Mouse (Mus musculus) limb, embryonic 11.5 days (tissue): ENCODE data around the gene Plod3. TPM values are rescaled to one million over a fixed set of nuclear protein-coding genes. Genes with fewer than 3 reads are reported as not detected.

Source experiments
- ATAC-seq: fragments of 200-750 bp; cut with Nextera tagmentation; 2 replicates; pipeline ENCODE4 v1.8.0; 2017; ENCODE audit warnings: low read depth; ENCODE audit not compliant: insufficient number of reproducible peaks, low FRiP score, low TSS enrichment
- DNase-seq: peaks from one replicate; pipeline ENCODE4 v3.0.0-alpha.2; 2015; ENCODE audit warnings: low spot score
- H3K27ac ChIP-seq: fragments of 300-500 bp; sonication (generic); replicated peaks from 2 replicates; pipeline ENCODE4 v1.5.1; 2014; ENCODE audit warnings: low read depth, mild to moderate bottlenecking, low read length
- H3K27me3 ChIP-seq: fragments of 300-500 bp; sonication (generic); 2 replicates; pipeline ENCODE4 v1.6.1; 2014; ENCODE audit warnings: mild to moderate bottlenecking, low read length, mixed read lengths; ENCODE audit not compliant: control insufficient read depth, insufficient read depth
- H3K36me3 ChIP-seq: fragments of 300-500 bp; sonication (generic); 2 replicates; pipeline ENCODE4 v1.6.1; 2014; ENCODE audit warnings: mild to moderate bottlenecking, low read length, moderate library complexity, mixed read lengths; ENCODE audit not compliant: control insufficient read depth, insufficient read depth
- H3K4me1 ChIP-seq: fragments of 300-500 bp; sonication (generic); 2 replicates; pipeline ENCODE4 v1.6.1; 2014; ENCODE audit warnings: low read length, mixed read lengths; ENCODE audit not compliant: control insufficient read depth, insufficient read depth
- H3K4me2 ChIP-seq: fragments of 300-500 bp; sonication (generic); 2 replicates; pipeline ENCODE4 v1.6.1; 2014; ENCODE audit warnings: low read depth, mild to moderate bottlenecking, moderate library complexity; ENCODE audit not compliant: severe bottlenecking
- H3K4me3 ChIP-seq: fragments of 300-500 bp; sonication (generic); 2 replicates; pipeline ENCODE4 v1.5.1; 2014; ENCODE audit warnings: low read depth, low read length
- H3K9ac ChIP-seq: fragments of 300-500 bp; sonication (generic); 2 replicates; pipeline ENCODE4 v1.6.1; 2014; ENCODE audit warnings: mild to moderate bottlenecking, low read length
- H3K9me3 ChIP-seq: fragments of 300-500 bp; sonication (generic); 2 replicates; pipeline ENCODE4 v1.6.1; 2016; ENCODE audit warnings: low read length; ENCODE audit not compliant: control insufficient read depth
- WGBS: fragments of 180-500 bp; shearing (Covaris S2); extraction: QIAGEN DNeasy Blood & Tissue Kit; methylation state at CpG from one replicate; pipeline ENCODE4 v1.1.7; 2014; 5-methylcytosine and 5-hydroxymethylcytosine counted together
- polyA plus RNA-seq: library from polyadenylated mRNA; unstranded; fragments of >200 nt; fragmentation: Nextera tagmentation; extraction: Ambion mirVana; gene quantifications from 2 replicates; pipeline ENCODE4 v1.2.1, GENCODE M21; 2014

Plod3 gene
- polyA plus RNA-seq, 1 experiment from 2014 or later: 26.4 TPM

DNA sequence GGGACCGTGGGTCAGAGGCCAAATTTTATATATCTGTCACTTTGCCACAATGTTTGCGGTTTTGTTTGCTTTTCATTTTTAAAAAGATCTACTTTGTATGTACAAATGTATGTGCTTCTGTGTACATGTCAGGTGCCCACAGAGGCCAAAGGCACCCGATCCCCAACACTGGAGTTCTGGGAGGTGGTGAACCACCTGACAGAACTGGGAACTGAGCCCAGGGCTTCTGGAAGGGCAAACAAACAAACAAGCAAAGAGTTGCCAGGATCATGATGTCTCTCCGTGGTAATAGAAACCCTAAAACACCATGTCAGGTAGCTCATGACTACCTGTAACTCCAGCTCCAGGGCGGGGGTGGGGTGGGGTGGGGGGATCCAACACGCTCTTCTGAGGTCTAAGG, 26.8 kb upstream of the Plod3 start:
- 91% methylated on average over 6 of the region's 6 CpGs for WGBS
- DNase-seq (no peak), ATAC-seq (no peak)
- H3K27ac ChIP-seq: no peak overlapping the region
- H3K9me3 ChIP-seq: no peaks in the 10 kb centered on the region
- H3K27me3 ChIP-seq: no peaks in the 10 kb centered on the region
- no peak overlapping the region for H3K4me3 ChIP-seq
- no peak overlapping the region for H3K4me2 ChIP-seq
- H3K9ac ChIP-seq: no peak overlapping the region
- no peaks in the 10 kb centered on the region; the same call in 1 of the 2 replicates for H3K4me1 ChIP-seq
- H3K36me3 ChIP-seq: peaks cover 10% of the 10 kb centered on the region

DNA sequence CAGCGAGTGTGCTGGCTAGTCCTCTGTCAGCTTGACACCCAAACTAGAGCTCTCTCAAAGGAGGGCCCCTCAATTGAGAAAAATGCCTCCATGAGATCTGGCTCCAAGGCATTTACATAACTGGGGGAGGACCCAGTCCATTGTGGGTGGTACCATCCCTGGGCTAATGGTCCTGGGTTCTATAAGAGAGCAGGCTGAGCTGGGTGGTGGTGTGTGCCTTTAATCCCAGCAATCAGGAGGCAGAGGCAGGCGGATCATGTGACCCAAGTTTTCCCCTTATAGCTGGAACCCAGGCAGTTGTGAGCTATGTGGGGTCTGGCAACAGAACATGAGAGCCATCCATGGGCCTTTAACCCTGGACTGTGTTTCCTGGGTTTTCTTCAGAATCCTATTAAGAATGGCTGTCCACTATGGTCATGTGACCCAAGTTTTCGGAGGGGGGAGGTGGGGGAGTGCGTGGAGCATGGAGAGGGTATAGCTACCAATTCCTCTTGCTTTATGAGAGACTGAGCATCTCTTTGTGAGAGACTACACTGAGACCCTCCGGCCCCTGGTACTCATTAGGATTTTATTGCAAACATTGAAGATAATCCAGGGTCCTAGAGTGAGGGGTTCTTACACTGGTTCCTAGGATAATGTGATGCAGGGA, 25.4 kb upstream of the Plod3 start:
- peak overlapping the region; percentile 68 for H3K4me3 ChIP-seq
- no peaks in the 10 kb centered on the region; the same call in 1 of the 2 replicates for H3K4me1 ChIP-seq
- peaks cover 14% of the 10 kb centered on the region for H3K36me3 ChIP-seq
- ATAC-seq: peak; percentile 7; the same call in 1 of the 2 replicates
- no peaks in the 10 kb centered on the region for H3K9me3 ChIP-seq
- WGBS: 21% methylated on average over 5 of the region's 5 CpGs
- peak overlapping the region; percentile 85 for H3K4me2 ChIP-seq
- peak overlapping the region; percentile 75 for H3K9ac ChIP-seq
- peak overlapping the region; percentile 30; the same call in 1 of the 2 replicates for H3K27ac ChIP-seq
- H3K27me3 ChIP-seq: no peaks in the 10 kb centered on the region
- DNase-seq: no peak

DNA sequence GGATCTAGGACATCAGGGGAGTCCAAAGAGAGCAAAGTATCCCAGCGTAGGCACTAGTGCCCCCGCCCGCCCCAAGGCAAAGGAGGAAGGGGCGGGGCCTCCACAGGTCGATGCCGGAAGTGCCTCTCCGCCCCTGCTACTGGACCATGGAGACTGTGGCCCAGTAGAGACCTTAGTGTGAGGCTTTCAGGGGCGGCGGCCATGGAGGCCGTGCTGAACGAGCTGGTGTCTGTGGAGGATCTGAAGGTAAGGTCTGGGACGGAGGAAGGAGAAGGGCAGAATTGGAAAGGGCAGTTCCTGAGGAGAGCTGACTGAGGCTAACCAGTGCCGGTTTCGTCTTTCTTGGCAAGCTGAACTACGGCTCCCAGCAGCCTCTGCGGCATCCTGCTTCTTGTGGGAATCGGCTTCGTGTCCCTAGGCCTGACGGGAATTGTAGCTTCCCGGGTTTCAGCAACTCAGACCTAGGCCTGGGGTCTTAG, 24.8 kb upstream of the Plod3 start:
- peak overlapping the region; percentile 54 for H3K27ac ChIP-seq
- under 1% methylated on average over 20 of the region's 20 CpGs for whole genome bisulfite sequencing
- H3K36me3 ChIP-seq: peaks cover 15% of the 10 kb centered on the region
- peak; percentile 85 for ATAC-seq
- H3K4me2 ChIP-seq: peak overlapping the region; percentile 85
- no peaks in the 10 kb centered on the region for H3K9me3 ChIP-seq
- no peaks in the 10 kb centered on the region; the same call in 1 of the 2 replicates for H3K4me1 ChIP-seq
- H3K4me3 ChIP-seq: peak overlapping the region; percentile 68
- peak; percentile 91 for DNase-seq
- H3K27me3 ChIP-seq: no peaks in the 10 kb centered on the region
- H3K9ac ChIP-seq: peak overlapping the region; percentile 75

DNA sequence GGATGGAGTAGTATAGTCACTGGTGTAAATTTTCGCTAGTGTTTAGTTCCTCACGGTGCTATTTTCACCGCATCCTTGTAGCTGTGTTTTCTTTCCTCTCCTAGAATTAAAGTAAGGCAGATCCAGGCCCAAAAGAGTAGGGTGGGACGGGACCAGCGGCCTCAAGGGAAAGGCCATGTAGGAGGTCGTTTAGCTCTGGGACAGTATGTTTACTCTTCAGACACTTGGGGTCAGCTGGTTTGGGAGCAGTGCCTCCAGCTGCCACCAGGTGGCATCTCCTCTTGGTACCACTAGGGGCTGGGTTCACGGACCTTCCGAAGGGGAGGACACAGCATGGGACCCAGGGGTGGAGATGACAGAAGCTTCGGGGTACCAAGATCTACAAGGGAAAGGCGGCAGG, 24.3 kb upstream of the Plod3 start:
- Histone ChIP-seq H3K4me3 (peak overlapping the region; percentile 68), H3K27ac (peak overlapping the region; percentile 54), H3K9ac (peak overlapping the region; percentile 75), H3K27me3 (no peaks in the 10 kb centered on the region), H3K4me1 (no peaks in the 10 kb centered on the region; the same call in 1 of the 2 replicates), H3K36me3 (peaks cover 17% of the 10 kb centered on the region), H3K9me3 (no peaks in the 10 kb centered on the region), H3K4me2 (peak overlapping the region; percentile 85)
- ATAC-seq (peak; percentile 56), DNase-seq (peak; percentile 89)
- 2% methylated on average over 10 of the region's 10 CpGs for WGBS

DNA sequence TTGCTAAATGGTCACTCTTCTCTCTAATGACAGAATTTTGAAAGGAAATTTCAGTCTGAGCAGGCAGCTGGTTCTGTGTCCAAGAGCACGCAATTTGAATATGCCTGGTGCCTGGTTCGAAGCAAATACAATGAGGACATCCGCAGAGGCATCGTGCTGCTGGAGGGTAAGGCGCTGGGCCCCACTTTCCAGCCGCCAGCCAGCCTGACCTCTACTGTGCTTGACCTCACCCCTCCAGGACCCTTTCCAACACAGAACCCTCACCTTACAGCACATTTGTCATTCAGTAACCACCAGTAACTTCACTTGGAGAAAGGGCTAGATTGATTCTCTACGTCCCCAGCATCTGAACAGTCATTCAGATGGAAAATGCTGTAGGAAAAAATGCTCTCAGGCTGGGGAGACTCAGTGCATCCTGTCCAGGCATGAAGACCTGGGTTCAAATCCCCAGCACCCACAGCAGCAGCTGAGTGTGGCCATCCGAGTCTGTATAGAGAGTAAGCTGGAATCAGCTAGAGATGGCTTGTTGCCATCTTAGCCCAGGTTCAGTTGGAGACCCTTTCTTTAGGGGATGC, 23.8 kb upstream of the Plod3 start:
- H3K9me3 ChIP-seq: no peaks in the 10 kb centered on the region
- H3K27ac ChIP-seq: no peak overlapping the region
- DNase-seq (no peak), ATAC-seq (no peak)
- 78% methylated on average over 8 of the region's 8 CpGs for WGBS
- no peaks in the 10 kb centered on the region for H3K27me3 ChIP-seq
- 0 out of 2 replicates have a peak overlapping the region, but pooled peaks have one; percentile 30 for H3K9ac ChIP-seq
- H3K4me2 ChIP-seq: peak overlapping the region; percentile 85
- no peaks in the 10 kb centered on the region; the same call in 1 of the 2 replicates for H3K4me1 ChIP-seq
- H3K36me3 ChIP-seq: peaks cover 17% of the 10 kb centered on the region
- H3K4me3 ChIP-seq: peak overlapping the region; percentile 68

DNA sequence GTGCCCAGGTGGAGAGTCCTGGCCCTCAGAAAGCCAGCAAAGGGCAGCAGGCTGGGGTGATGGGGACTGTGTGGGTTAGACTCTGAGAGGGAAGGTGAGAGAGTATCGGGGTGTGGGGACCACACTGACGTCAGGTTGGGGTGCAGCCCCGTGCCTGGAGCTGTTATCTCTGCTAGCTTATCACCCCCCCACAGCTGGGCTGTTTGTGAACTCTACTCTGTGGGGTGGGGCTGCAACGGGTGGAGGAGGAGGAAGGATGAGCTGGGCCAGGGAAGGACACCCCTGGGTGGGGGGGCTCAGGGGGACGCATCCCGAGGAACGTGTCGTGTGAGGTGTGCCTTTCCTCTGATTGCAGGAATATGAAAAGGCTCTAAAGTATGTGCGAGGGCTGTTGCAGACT, 21.6 kb upstream of the Plod3 start:
- H3K4me2 ChIP-seq: no peak overlapping the region
- DNase-seq: no peak
- H3K9ac ChIP-seq: no peak overlapping the region
- H3K36me3 ChIP-seq: peaks cover 17% of the 10 kb centered on the region
- H3K4me1 ChIP-seq: no peaks in the 10 kb centered on the region; the same call in 1 of the 2 replicates
- ATAC-seq: no peak
- no peaks in the 10 kb centered on the region for H3K9me3 ChIP-seq
- no peak overlapping the region for H3K4me3 ChIP-seq
- 90% methylated on average over 9 of the region's 9 CpGs for WGBS
- H3K27ac ChIP-seq: no peak overlapping the region
- H3K27me3 ChIP-seq: no peaks in the 10 kb centered on the region

DNA sequence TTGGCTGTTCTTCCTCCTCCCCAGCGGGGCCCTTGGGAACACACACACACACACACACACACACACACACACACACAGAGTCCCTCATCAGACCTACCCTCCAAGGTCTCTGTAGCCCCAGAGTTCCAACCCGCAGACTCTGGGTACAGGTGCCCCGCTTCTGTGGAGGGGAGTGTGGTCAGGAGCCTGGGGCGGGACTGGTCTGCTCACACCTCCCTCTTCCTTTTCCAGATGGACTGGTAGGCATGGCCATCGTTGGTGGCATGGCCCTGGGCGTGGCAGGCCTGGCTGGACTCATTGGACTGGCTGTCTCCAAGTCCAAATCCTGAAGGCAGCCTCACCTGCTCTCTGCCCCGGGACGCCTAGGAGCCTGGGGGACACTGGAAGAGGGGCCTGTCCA, 21.1 kb upstream of the Plod3 start:
- Histone ChIP-seq H3K9me3 (no peaks in the 10 kb centered on the region), H3K9ac (no peak overlapping the region), H3K4me3 (no peak overlapping the region), H3K27ac (no peak overlapping the region), H3K36me3 (peaks cover 17% of the 10 kb centered on the region), H3K4me1 (no peaks in the 10 kb centered on the region; the same call in 1 of the 2 replicates), H3K27me3 (no peaks in the 10 kb centered on the region), H3K4me2 (no peak overlapping the region)
- ATAC-seq (no peak), DNase-seq (no peak)
- 94% methylated on average over 7 of the region's 8 CpGs for WGBS

DNA sequence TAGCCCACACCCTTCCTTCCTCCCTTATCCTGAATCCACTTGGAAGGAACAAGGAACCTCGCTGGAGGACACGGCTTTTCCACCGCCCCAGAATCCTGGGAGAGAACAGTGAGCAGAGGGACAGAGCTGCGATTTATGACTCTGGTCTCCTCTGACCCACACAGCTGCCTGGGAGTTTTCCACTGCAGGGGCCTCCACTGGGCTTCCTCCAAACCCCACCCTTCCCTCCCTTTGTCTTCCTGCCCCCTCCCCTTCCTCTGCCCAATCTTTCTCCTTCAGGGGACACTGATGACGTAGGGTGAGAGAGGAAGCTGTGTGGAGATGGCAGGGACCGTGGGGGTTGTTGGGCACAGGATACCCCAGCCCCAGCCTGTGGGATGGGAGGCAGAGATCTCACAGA, 20.5 kb upstream of the Plod3 start, which contains the start of gene Cldn15:
Gene Cldn15 (plus strand): TSS at position 286 of the 400 bp plus-strand sequence.
- Histone ChIP-seq H3K27ac (peak within 1 kb of the TSS; percentile 6; the same call in 1 of the 2 replicates), H3K36me3 (peaks cover 17% of the 10 kb centered on the region), H3K27me3 (no peaks in the 10 kb centered on the region), H3K9ac (no peak within 1 kb of the TSS), H3K4me3 (no peak within 1 kb of the TSS), H3K9me3 (no peaks in the 10 kb centered on the region), H3K4me2 (no peak within 1 kb of the TSS), H3K4me1 (no peaks in the 10 kb centered on the region; the same call in 1 of the 2 replicates)
- no peak for ATAC-seq
- no peak for DNase-seq
- WGBS: 78% methylated on average over 6 of the region's 6 CpGs
